Mouse (Mus musculus): ENCODE results near the gene Cd3d. TPM values are rescaled to one million over a fixed set of nuclear protein-coding genes. Genes with fewer than 3 reads are reported as not detected.

Gene Cd3d
- not detected in 2 replicates for polyA plus RNA-seq (2015; fragmentation: Nextera tagmentation; extraction: Ambion mirVana)

DNA sequence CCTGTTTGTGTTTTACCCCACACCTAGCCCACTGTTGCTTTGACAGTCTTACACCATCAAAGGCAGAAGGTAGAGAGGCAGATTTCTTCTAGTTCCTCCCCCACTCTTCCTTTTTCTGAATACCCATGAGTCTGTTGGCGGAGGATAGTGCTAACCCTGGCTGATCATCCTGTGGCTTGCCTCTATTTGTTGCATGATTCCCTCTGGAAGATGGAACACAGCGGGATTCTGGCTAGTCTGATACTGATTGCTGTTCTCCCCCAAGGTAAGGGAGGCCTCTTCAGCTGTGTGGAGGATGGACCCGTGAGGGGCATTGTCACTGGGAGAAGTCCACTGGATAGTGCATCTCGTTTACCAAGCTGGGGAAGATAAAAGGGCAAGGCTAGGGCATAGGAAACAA lies at the start of gene Cd3d:
Gene Cd3d (plus strand): TSS at position 111 of the 400 bp plus-strand sequence.
- H3K9ac ChIP-seq (ENCODE audit: low read depth, low read length): no peak within 1 kb of the TSS
- no peak within 1 kb of the TSS for H3K4me3 ChIP-seq (ENCODE audit: low read depth, low read length)
- no peaks in the 10 kb centered on the region for H3K36me3 ChIP-seq (ENCODE audit: control insufficient read depth, insufficient read depth, low read length)
- no peaks in the 10 kb centered on the region for H3K27me3 ChIP-seq (ENCODE audit: control insufficient read depth, insufficient read depth, low read depth, low read length)
- H3K4me2 ChIP-seq (ENCODE audit: low read length): no peak within 1 kb of the TSS
- 73% methylated on average over 4 of the region's 4 CpGs for WGBS
- no peaks in the 10 kb centered on the region for H3K4me1 ChIP-seq (ENCODE audit: control insufficient read depth, insufficient read depth, low read length)
- no peak for ATAC-seq
- H3K9me3 ChIP-seq (replicated peaks; ENCODE audit: control insufficient read depth, low read length, poor library complexity, severe bottlenecking): no peaks in the 10 kb centered on the region
- no peak within 1 kb of the TSS for H3K27ac ChIP-seq (ENCODE audit: low read length)

DNA sequence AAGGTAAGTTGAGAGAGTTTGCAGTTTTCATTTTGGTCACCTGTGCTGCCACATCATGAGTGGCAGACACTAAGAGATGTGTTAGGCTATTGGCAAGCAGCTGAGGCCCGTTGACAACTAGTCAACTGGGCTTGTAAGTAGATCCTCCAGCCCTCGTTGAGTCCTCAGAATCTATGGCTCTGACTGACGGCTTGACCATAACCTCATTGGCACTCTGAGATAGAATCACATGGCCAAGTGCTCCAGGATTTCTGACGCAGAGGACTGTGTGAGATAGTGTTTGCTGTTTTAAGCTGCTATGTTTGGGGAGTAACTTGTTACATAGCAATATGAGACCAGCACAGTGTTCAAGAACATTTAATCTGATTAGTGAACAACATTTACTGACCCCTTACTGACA lies 39.8 kb upstream of the Cd3d start:
- no peaks in the 10 kb centered on the region for H3K9me3 ChIP-seq (replicated peaks; ENCODE audit: control insufficient read depth, low read length, poor library complexity, severe bottlenecking)
- no peak for ATAC-seq
- no peak overlapping the region for H3K4me2 ChIP-seq (ENCODE audit: low read length)
- H3K4me1 ChIP-seq (ENCODE audit: control insufficient read depth, insufficient read depth, low read length): no peaks in the 10 kb centered on the region
- no peak overlapping the region for H3K27ac ChIP-seq (ENCODE audit: low read length)
- no peak overlapping the region for H3K9ac ChIP-seq (ENCODE audit: low read depth, low read length)
- peaks cover 47% of the 10 kb centered on the region for H3K36me3 ChIP-seq (ENCODE audit: control insufficient read depth, insufficient read depth, low read length)
- no peak overlapping the region for H3K4me3 ChIP-seq (ENCODE audit: low read depth, low read length)
- H3K27me3 ChIP-seq (ENCODE audit: control insufficient read depth, insufficient read depth, low read depth, low read length): no peaks in the 10 kb centered on the region
- 87% methylated on average over 4 of the region's 4 CpGs for WGBS

DNA sequence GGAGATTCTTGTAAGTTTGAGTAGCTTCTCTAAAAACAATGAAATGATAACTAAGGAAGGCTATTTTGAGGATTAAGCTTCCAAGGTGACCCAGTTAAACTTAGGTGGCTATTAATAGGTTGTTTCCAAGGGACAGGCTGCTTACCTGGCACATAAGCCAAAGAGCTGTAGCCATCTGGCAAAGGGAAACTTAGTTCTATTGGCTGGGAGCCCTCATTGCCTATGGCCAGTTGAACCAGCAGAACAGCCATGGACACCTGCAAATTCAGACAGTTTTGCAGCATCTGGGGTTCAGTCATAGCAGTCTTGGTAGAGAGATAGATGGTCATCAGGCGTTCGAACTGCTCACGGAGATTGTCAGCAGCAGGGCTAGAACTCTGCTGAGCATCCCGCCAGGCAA lies 39.2 kb upstream of the Cd3d start:
- no peak overlapping the region for H3K27ac ChIP-seq (ENCODE audit: low read length)
- no peak overlapping the region for H3K4me3 ChIP-seq (ENCODE audit: low read depth, low read length)
- WGBS: 96% methylated on average over 4 of the region's 4 CpGs
- H3K9me3 ChIP-seq (replicated peaks; ENCODE audit: control insufficient read depth, low read length, poor library complexity, severe bottlenecking): no peaks in the 10 kb centered on the region
- H3K36me3 ChIP-seq (ENCODE audit: control insufficient read depth, insufficient read depth, low read length): peaks cover 46% of the 10 kb centered on the region
- H3K9ac ChIP-seq (ENCODE audit: low read depth, low read length): no peak overlapping the region
- H3K27me3 ChIP-seq (ENCODE audit: control insufficient read depth, insufficient read depth, low read depth, low read length): no peaks in the 10 kb centered on the region
- H3K4me2 ChIP-seq (ENCODE audit: low read length): no peak overlapping the region
- ATAC-seq: no peak
- H3K4me1 ChIP-seq (ENCODE audit: control insufficient read depth, insufficient read depth, low read length): no peaks in the 10 kb centered on the region

DNA sequence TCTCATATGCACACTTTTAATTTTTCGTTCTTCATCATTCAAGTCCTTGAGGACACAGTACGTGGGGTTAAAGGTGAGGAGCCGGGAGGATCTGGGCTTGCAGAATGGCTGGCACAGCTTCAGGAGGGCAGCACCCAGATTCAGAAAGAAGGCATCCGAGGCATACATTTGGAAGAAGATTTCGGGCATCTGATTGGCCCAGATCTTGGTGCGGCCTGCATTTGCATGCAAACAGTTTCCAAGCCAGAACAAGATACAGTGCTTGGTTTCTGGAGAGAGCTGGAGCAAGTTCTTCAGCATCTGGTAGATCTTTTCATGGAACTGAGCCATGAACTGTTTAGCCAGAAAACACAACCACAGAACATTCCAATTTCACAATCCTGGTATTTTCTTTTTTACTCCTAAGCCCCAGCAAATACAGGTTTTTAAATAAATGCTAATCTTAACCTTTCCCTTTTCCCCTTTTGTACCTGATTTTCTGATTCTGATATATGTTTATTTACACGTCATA lies 35.3 kb upstream of the Cd3d start:
- Histone ChIP-seq H3K36me3 (ENCODE audit: control insufficient read depth, insufficient read depth, low read length) (peaks cover 55% of the 10 kb centered on the region), H3K4me1 (ENCODE audit: control insufficient read depth, insufficient read depth, low read length) (no peaks in the 10 kb centered on the region), H3K9me3 (replicated peaks; ENCODE audit: control insufficient read depth, low read length, poor library complexity, severe bottlenecking) (no peaks in the 10 kb centered on the region), H3K27me3 (ENCODE audit: control insufficient read depth, insufficient read depth, low read depth, low read length) (no peaks in the 10 kb centered on the region), H3K27ac (ENCODE audit: low read length) (no peak overlapping the region), H3K9ac (ENCODE audit: low read depth, low read length) (no peak overlapping the region), H3K4me2 (ENCODE audit: low read length) (no peak overlapping the region), H3K4me3 (ENCODE audit: low read depth, low read length) (no peak overlapping the region)
- WGBS: 92% methylated on average over 7 of the region's 7 CpGs
- ATAC-seq: no peak

DNA sequence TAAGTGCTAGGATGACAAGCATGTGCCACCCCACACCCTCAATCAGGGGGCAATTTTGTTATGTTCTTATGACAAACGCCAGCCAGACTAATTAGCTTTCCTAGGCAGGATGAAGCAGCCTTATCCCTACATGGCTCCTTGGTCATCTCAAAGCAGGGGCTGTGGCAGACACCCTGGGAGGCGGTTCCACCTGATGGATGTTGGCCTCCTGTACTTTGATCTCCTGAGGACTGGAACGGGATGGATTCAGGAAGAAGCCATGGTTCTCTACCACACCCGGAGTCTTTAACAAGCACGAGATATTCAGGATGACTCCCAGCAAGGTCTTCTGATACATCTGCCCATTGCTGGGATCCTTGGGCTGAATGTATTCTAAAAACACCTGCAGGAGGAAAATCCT lies 33.8 kb upstream of the Cd3d start:
- Histone ChIP-seq H3K4me1 (ENCODE audit: control insufficient read depth, insufficient read depth, low read length) (no peaks in the 10 kb centered on the region), H3K4me2 (ENCODE audit: low read length) (no peak overlapping the region), H3K4me3 (ENCODE audit: low read depth, low read length) (no peak overlapping the region), H3K9me3 (replicated peaks; ENCODE audit: control insufficient read depth, low read length, poor library complexity, severe bottlenecking) (no peaks in the 10 kb centered on the region), H3K27me3 (ENCODE audit: control insufficient read depth, insufficient read depth, low read depth, low read length) (no peaks in the 10 kb centered on the region), H3K36me3 (ENCODE audit: control insufficient read depth, insufficient read depth, low read length) (peaks cover 58% of the 10 kb centered on the region), H3K9ac (ENCODE audit: low read depth, low read length) (no peak overlapping the region), H3K27ac (ENCODE audit: low read length) (no peak overlapping the region)
- 93% methylated on average over 5 of the region's 5 CpGs for WGBS
- no peak for ATAC-seq

DNA sequence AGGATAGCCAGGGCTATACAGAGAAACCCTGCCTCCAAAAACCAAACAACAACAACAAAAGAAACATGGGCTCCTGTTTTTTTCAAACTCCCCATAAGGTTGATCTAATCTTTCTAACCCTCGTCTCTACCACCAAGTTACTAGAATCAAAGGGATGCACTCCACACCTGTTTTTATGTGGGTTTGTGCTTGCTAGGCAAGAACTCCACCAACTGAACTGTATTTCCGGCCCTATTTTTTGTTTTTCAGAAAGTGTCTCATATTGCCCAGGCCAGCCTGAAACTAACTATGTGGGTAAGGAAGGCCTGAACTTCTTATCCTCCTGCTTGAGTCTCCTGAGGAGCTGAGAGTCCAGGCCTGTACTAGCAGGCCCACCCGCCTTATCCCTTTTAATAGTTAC lies 27.2 kb upstream of the Cd3d start:
- Histone ChIP-seq H3K27ac (ENCODE audit: low read length) (no peak overlapping the region), H3K4me3 (ENCODE audit: low read depth, low read length) (no peak overlapping the region), H3K4me1 (ENCODE audit: control insufficient read depth, insufficient read depth, low read length) (no peaks in the 10 kb centered on the region), H3K9me3 (replicated peaks; ENCODE audit: control insufficient read depth, low read length, poor library complexity, severe bottlenecking) (no peaks in the 10 kb centered on the region), H3K4me2 (ENCODE audit: low read length) (no peak overlapping the region), H3K36me3 (ENCODE audit: control insufficient read depth, insufficient read depth, low read length) (peaks cover 37% of the 10 kb centered on the region), H3K27me3 (ENCODE audit: control insufficient read depth, insufficient read depth, low read depth, low read length) (no peaks in the 10 kb centered on the region), H3K9ac (ENCODE audit: low read depth, low read length) (no peak overlapping the region)
- WGBS: 91% methylated on average over 3 of the region's 3 CpGs
- no peak for ATAC-seq

DNA sequence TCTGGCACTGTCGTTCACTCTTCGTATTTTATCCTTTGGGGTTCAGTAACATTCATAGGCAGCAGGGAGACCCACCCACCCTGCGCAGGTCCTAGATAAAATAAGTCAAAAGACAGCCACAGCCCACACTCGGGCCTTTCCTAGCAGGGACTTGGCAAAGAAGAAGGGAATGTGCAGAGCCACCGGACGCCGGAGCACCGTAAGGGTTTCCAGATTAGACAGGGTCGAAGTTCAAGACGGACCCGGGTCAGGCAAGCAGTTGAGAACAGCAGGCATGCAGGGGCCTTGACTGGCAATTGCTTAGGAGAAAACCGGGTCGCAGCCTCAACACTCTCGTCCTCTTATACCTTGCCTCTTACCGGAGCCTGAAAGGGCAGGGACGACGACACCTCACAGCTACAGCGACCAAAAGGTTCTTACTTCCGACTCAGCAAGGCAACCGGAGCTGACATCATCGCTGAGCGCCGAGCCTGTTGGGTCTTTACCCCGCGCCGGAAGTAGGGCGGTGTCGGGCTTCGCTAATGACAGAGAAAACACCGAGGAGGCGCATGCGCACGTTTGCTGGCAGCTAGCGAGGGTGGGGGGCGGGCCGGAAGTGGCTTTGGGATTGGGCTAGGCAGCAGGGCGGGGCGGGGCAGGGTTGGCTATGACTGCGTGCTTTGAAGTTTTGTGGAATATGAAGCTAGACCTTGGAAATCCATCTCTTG lies 16.3 kb upstream of the Cd3d start, which contains the start of gene Ube4a:
Gene Ube4a (minus strand): TSS at position 475 of the 707 bp plus-strand sequence.
- H3K27ac ChIP-seq (ENCODE audit: low read length): peak within 1 kb of the TSS; percentile 78
- peak within 1 kb of the TSS; percentile 93 for H3K4me3 ChIP-seq (ENCODE audit: low read depth, low read length)
- H3K9me3 ChIP-seq (replicated peaks; ENCODE audit: control insufficient read depth, low read length, poor library complexity, severe bottlenecking): no peaks in the 10 kb centered on the region
- H3K9ac ChIP-seq (ENCODE audit: low read depth, low read length): peak within 1 kb of the TSS; percentile 70
- peak; percentile 95 for ATAC-seq
- peaks cover 18% of the 10 kb centered on the region for H3K4me1 ChIP-seq (ENCODE audit: control insufficient read depth, insufficient read depth, low read length)
- peaks cover 2% of the 10 kb centered on the region; the same call in 1 of the 2 replicates for H3K36me3 ChIP-seq (ENCODE audit: control insufficient read depth, insufficient read depth, low read length)
- WGBS: under 1% methylated on average over 39 of the region's 39 CpGs
- no peaks in the 10 kb centered on the region for H3K27me3 ChIP-seq (ENCODE audit: control insufficient read depth, insufficient read depth, low read depth, low read length)
- peak within 1 kb of the TSS; percentile 98 for H3K4me2 ChIP-seq (ENCODE audit: low read length)

DNA sequence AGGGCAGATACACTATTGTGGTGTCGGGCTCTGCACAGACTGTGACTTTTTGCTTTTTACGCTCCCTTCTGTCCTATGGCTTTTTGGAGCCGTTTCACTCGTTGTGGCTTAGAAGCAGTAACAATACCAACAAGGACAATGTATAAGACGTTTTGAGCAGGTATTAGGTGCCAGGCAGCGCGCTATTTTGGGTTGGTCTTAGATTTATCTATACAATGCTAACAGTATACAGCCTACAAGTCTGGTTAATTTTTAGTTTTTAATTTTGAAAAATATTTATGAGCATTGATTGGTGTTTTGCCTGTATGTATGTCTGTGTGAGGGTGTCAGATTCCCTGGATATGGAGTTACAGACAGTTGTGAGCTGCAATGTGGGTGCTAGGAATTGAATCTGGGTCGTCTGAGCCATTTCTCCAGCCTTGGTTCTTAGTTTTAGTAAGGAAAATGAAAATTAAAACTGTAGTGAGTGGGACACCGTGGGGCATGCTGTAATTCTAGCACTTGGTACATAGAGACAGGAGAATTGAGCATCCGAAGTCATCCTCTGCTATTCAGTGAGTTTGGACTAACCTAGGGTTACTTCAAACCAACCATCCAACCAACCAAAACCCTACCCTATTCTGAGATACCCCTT lies 15.6 kb upstream of the Cd3d start:
- peak overlapping the region; percentile 93 for H3K4me3 ChIP-seq (ENCODE audit: low read depth, low read length)
- H3K36me3 ChIP-seq (ENCODE audit: control insufficient read depth, insufficient read depth, low read length): peaks cover 2% of the 10 kb centered on the region; the same call in 1 of the 2 replicates
- peak overlapping the region; percentile 67 for H3K9ac ChIP-seq (ENCODE audit: low read depth, low read length)
- no peaks in the 10 kb centered on the region for H3K9me3 ChIP-seq (replicated peaks; ENCODE audit: control insufficient read depth, low read length, poor library complexity, severe bottlenecking)
- 14% methylated on average over 10 of the region's 10 CpGs for WGBS
- peak; percentile 77 for ATAC-seq
- peaks cover 18% of the 10 kb centered on the region for H3K4me1 ChIP-seq (ENCODE audit: control insufficient read depth, insufficient read depth, low read length)
- H3K4me2 ChIP-seq (ENCODE audit: low read length): peak overlapping the region; percentile 79
- H3K27ac ChIP-seq (ENCODE audit: low read length): peak overlapping the region; percentile 78
- H3K27me3 ChIP-seq (ENCODE audit: control insufficient read depth, insufficient read depth, low read depth, low read length): no peaks in the 10 kb centered on the region

DNA sequence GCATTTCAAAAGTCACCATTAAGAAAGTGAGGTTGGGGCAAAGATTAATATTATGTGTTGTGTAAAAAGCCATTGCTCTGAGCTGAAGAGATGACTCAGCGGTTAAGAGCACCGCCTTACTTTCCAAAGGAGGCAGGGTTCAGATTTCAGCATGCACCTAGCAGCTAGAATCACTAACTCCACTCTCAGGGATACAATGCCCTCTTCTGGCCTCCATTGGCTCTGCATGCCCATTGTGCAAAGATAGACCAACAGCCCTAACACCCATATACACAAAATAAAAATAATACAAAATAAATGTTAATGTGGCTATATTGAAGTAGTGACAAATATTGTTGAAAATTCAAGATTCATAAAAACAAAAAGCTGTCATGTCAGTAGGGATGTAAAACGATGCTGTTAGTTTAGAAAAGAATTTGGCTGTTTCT lies 14.8 kb upstream of the Cd3d start:
- no peak for ATAC-seq
- WGBS: 22% methylated on average over 3 of the region's 3 CpGs
- no peak overlapping the region for H3K4me3 ChIP-seq (ENCODE audit: low read depth, low read length)

More for the DNA sequence above, 14.8 kb upstream of the Cd3d start:
- no peak overlapping the region for H3K27ac ChIP-seq (ENCODE audit: low read length)
- H3K4me1 ChIP-seq (ENCODE audit: control insufficient read depth, insufficient read depth, low read length): peaks cover 18% of the 10 kb centered on the region
- no peaks in the 10 kb centered on the region for H3K9me3 ChIP-seq (replicated peaks; ENCODE audit: control insufficient read depth, low read length, poor library complexity, severe bottlenecking)
- no peak overlapping the region for H3K9ac ChIP-seq (ENCODE audit: low read depth, low read length)
- peaks cover 1% of the 10 kb centered on the region; the same call in 1 of the 2 replicates for H3K36me3 ChIP-seq (ENCODE audit: control insufficient read depth, insufficient read depth, low read length)
- no peak overlapping the region for H3K4me2 ChIP-seq (ENCODE audit: low read length)
- no peaks in the 10 kb centered on the region; the same call in 1 of the 2 replicates for H3K27me3 ChIP-seq (ENCODE audit: control insufficient read depth, insufficient read depth, low read depth, low read length)

Measured in midbrain, embryonic 16.5 days (tissue).